Mouse (Mus musculus) embryonic facial prominence, embryonic 12.5 days (tissue): Measurements from ENCODE around the gene Vav2. TPM values are rescaled to one million over a fixed set of nuclear protein-coding genes. Genes with fewer than 3 reads are reported as not detected.

Experiments used
- ATAC-seq: fragments of 200-750 bp; cut with Nextera tagmentation; 2 replicates; pipeline ENCODE4 v1.8.0; 2017; ENCODE audit not compliant: insufficient number of reproducible peaks, insufficient read depth, low FRiP score, low TSS enrichment
- H3K27ac ChIP-seq: fragments of 300-500 bp; sonication (generic); 2 replicates; pipeline ENCODE4 v1.5.1; 2016; ENCODE audit warnings: mild to moderate bottlenecking
- H3K27me3 ChIP-seq: fragments of 300-500 bp; sonication (generic); 2 replicates; pipeline ENCODE4 v1.6.1; 2016; ENCODE audit warnings: mild to moderate bottlenecking, moderate library complexity
- H3K36me3 ChIP-seq: fragments of 300-500 bp; sonication (generic); 2 replicates; pipeline ENCODE4 v1.6.1; 2016; ENCODE audit warnings: mild to moderate bottlenecking
- H3K4me1 ChIP-seq: fragments of 300-500 bp; sonication (generic); 2 replicates; pipeline ENCODE4 v1.6.1; 2016
- H3K4me2 ChIP-seq: fragments of 300-500 bp; sonication (generic); replicated peaks from 2 replicates; pipeline ENCODE4 v1.6.1; 2016; ENCODE audit warnings: mild to moderate bottlenecking, moderate library complexity
- H3K4me3 ChIP-seq: fragments of 300-500 bp; sonication (generic); 2 replicates; pipeline ENCODE4 v1.5.1; 2016; ENCODE audit warnings: mild to moderate bottlenecking
- H3K9ac ChIP-seq: fragments of 300-500 bp; sonication (generic); 2 replicates; pipeline ENCODE4 v1.6.1; 2016; ENCODE audit warnings: mild to moderate bottlenecking, moderate library complexity
- H3K9me3 ChIP-seq: fragments of 300-500 bp; sonication (generic); 2 replicates; pipeline ENCODE4 v1.6.1; 2016; ENCODE audit warnings: mild to moderate bottlenecking, moderate library complexity
- WGBS: fragments of 180-500 bp; shearing (Covaris S2); methylation state at CpG from one replicate; pipeline ENCODE4 v1.1.7; 2016; 5-methylcytosine and 5-hydroxymethylcytosine counted together
- polyA plus RNA-seq: library from polyadenylated mRNA; unstranded; fragments of >200 nt; fragmentation: Nextera tagmentation; extraction: Ambion mirVana; gene quantifications from 2 replicates; pipeline ENCODE4 v1.2.1, GENCODE M21; 2016

Gene Vav2
- polyA plus RNA-seq, 1 experiment from 2014 or later = 9.8 TPM

GRCm38 (mm10) chr2:27417648-27418153, 9.1 kb downstream of the Vav2 start:
- H3K27ac ChIP-seq = 0 out of 2 replicates have a peak overlapping the region, but pooled peaks have one; percentile 17
- no peak overlapping the region for H3K4me2 ChIP-seq
- peaks cover 62% of the 10 kb centered on the region for H3K4me1 ChIP-seq
- 65% methylated on average over 5 of the region's 5 CpGs for WGBS
- no peak overlapping the region for H3K9ac ChIP-seq
- H3K9me3 ChIP-seq = no peaks in the 10 kb centered on the region
- no peaks in the 10 kb centered on the region for H3K27me3 ChIP-seq
- H3K36me3 ChIP-seq = no peaks in the 10 kb centered on the region
- H3K4me3 ChIP-seq = no peak overlapping the region
- no peak for ATAC-seq

- no peak overlapping the region for H3K4me2 ChIP-seq
- no peak overlapping the region for H3K9ac ChIP-seq
Measured at GRCm38 (mm10) chr2:27416425-27416824, 10.4 kb downstream of the Vav2 start.

GRCm38 (mm10) chr2:27415060-27415783, 11.6 kb downstream of the Vav2 start:
- ATAC-seq = no peak
- Histone ChIP-seq H3K4me1 (peaks cover 76% of the 10 kb centered on the region), H3K27ac (no peak overlapping the region), H3K4me2 (no peak overlapping the region), H3K27me3 (no peaks in the 10 kb centered on the region), H3K36me3 (no peaks in the 10 kb centered on the region), H3K9ac (no peak overlapping the region), H3K4me3 (no peak overlapping the region), H3K9me3 (no peaks in the 10 kb centered on the region)
- 65% methylated on average over 11 of the region's 11 CpGs for WGBS

More at GRCm38 (mm10) chr2:27416425-27416824, 10.4 kb downstream of the Vav2 start:
- H3K27ac ChIP-seq = no peak overlapping the region
- peaks cover 71% of the 10 kb centered on the region for H3K4me1 ChIP-seq
- H3K4me3 ChIP-seq = no peak overlapping the region
- H3K27me3 ChIP-seq = no peaks in the 10 kb centered on the region
- WGBS = 33% methylated on average over 3 of the region's 3 CpGs
- no peaks in the 10 kb centered on the region for H3K36me3 ChIP-seq
- no peaks in the 10 kb centered on the region for H3K9me3 ChIP-seq
- ATAC-seq = no peak

- Histone ChIP-seq H3K4me1 (peaks cover 69% of the 10 kb centered on the region), H3K9ac (no peak overlapping the region), H3K4me2 (peak overlapping the region; percentile 16; the same call in 1 of the 2 replicates), H3K4me3 (no peak overlapping the region), H3K27me3 (no peaks in the 10 kb centered on the region), H3K36me3 (no peaks in the 10 kb centered on the region), H3K9me3 (no peaks in the 10 kb centered on the region), H3K27ac (peak overlapping the region; percentile 9; the same call in 1 of the 2 replicates)
- WGBS = 26% methylated on average over 16 of the region's 16 CpGs
- peak; percentile 30; the same call in 1 of the 2 replicates for ATAC-seq
Measured at GRCm38 (mm10) chr2:27413936-27414657, 12.7 kb downstream of the Vav2 start.

- WGBS = 45% methylated on average over 2 of the region's 2 CpGs
- Histone ChIP-seq H3K36me3 (no peaks in the 10 kb centered on the region), H3K4me2 (0 out of 2 replicates have a peak overlapping the region, but pooled peaks have one; percentile 16), H3K4me3 (no peak overlapping the region), H3K9me3 (no peaks in the 10 kb centered on the region), H3K9ac (no peak overlapping the region), H3K27ac (peak overlapping the region; percentile 9; the same call in 1 of the 2 replicates), H3K4me1 (peaks cover 63% of the 10 kb centered on the region), H3K27me3 (no peaks in the 10 kb centered on the region)
- no peak for ATAC-seq
Measured at GRCm38 (mm10) chr2:27413582-27413935, 13.3 kb downstream of the Vav2 start.

GRCm38 (mm10) chr2:27412245-27412800, 14.5 kb downstream of the Vav2 start:
- WGBS = 13% methylated on average over 7 of the region's 7 CpGs
- H3K4me3 ChIP-seq = no peak overlapping the region
- peaks cover 56% of the 10 kb centered on the region for H3K4me1 ChIP-seq
- H3K36me3 ChIP-seq = no peaks in the 10 kb centered on the region
- no peaks in the 10 kb centered on the region for H3K9me3 ChIP-seq
- H3K9ac ChIP-seq = no peak overlapping the region
- peak overlapping the region; percentile 86 for H3K27ac ChIP-seq
- ATAC-seq = no peak
- peak overlapping the region; percentile 16; the same call in 1 of the 2 replicates for H3K4me2 ChIP-seq
- no peaks in the 10 kb centered on the region for H3K27me3 ChIP-seq

- H3K27ac ChIP-seq = peak overlapping the region; percentile 86
- no peaks in the 10 kb centered on the region for H3K27me3 ChIP-seq
- H3K4me3 ChIP-seq = no peak overlapping the region
- H3K36me3 ChIP-seq = no peaks in the 10 kb centered on the region
- H3K4me1 ChIP-seq = peaks cover 56% of the 10 kb centered on the region
- ATAC-seq = peak; percentile 35; the same call in 1 of the 2 replicates
- 0 out of 2 replicates have a peak overlapping the region, but pooled peaks have one; percentile 16 for H3K4me2 ChIP-seq
- no peaks in the 10 kb centered on the region for H3K9me3 ChIP-seq
- 7% methylated on average over 8 of the region's 8 CpGs for WGBS
- no peak overlapping the region for H3K9ac ChIP-seq
Measured at GRCm38 (mm10) chr2:27411688-27412174, 15.1 kb downstream of the Vav2 start.

- ATAC-seq = no peak
- Histone ChIP-seq H3K27me3 (no peaks in the 10 kb centered on the region), H3K4me3 (no peak overlapping the region), H3K9ac (no peak overlapping the region), H3K4me1 (peaks cover 52% of the 10 kb centered on the region), H3K27ac (no peak overlapping the region), H3K9me3 (no peaks in the 10 kb centered on the region), H3K36me3 (no peaks in the 10 kb centered on the region), H3K4me2 (no peak overlapping the region)
- WGBS = 89% methylated on average over 6 of the region's 6 CpGs
Measured at GRCm38 (mm10) chr2:27410518-27411140, 16.2 kb downstream of the Vav2 start.

- Histone ChIP-seq H3K27ac (no peak overlapping the region), H3K4me3 (no peak overlapping the region), H3K4me1 (peaks cover 43% of the 10 kb centered on the region), H3K9ac (no peak overlapping the region), H3K4me2 (no peak overlapping the region), H3K36me3 (no peaks in the 10 kb centered on the region), H3K9me3 (no peaks in the 10 kb centered on the region), H3K27me3 (no peaks in the 10 kb centered on the region)
- ATAC-seq = no peak
- WGBS = 68% methylated on average over 3 of the region's 3 CpGs
Measured at GRCm38 (mm10) chr2:27408194-27408593, 18.6 kb downstream of the Vav2 start.

GRCm38 (mm10) chr2:27406928-27407327, 19.9 kb downstream of the Vav2 start:
- 81% methylated on average over 5 of the region's 5 CpGs for WGBS
- no peak overlapping the region for H3K4me3 ChIP-seq
- no peak overlapping the region for H3K4me2 ChIP-seq
- peaks cover 32% of the 10 kb centered on the region for H3K4me1 ChIP-seq
- H3K27ac ChIP-seq = no peak overlapping the region
- H3K27me3 ChIP-seq = no peaks in the 10 kb centered on the region
- ATAC-seq = no peak
- H3K9ac ChIP-seq = no peak overlapping the region
- H3K36me3 ChIP-seq = no peaks in the 10 kb centered on the region
- no peaks in the 10 kb centered on the region for H3K9me3 ChIP-seq
